Mouse (Mus musculus): ENCODE results near the gene Zg16.
A peak's percentile ranks its signal among the peaks of the same experiment; 100 is the strongest.

The Zg16 gene

GRCm38 (mm10) chr7:127073221-127073620 is 13.9 kb downstream of the Zg16 start:
- no peak for DNase-seq (ENCODE audit: extremely low spot score)

- no peak for DNase-seq (ENCODE audit: extremely low spot score)
These were observed 16.2 kb downstream of the Zg16 start for GRCm38 (mm10) chr7:127070871-127071413.

- no peak for DNase-seq (ENCODE audit: extremely low spot score)
These were observed 20.8 kb downstream of the Zg16 start for GRCm38 (mm10) chr7:127066317-127066716.

DNA sequence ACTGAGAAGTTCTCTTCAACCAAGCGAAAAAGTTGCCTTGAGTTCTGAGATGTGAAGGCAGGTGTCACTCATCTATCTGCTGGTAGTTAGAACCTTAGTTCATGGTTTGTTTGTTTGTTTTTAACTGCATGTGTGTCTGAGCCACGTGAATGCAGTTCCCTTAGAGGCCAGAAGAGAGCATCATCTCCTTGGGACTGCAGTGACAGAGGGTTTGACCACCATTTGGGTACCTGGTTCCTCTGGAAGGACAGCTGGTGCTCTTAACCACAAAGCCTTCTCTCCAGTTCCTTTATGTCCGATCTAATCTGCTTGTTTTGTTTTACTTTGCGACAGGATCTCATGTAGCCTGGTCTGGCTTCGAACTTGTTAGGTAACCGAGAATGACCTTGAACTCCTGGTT is 21.6 kb downstream of the Zg16 start:
- no peak for DNase-seq (ENCODE audit: extremely low spot score)

DNA sequence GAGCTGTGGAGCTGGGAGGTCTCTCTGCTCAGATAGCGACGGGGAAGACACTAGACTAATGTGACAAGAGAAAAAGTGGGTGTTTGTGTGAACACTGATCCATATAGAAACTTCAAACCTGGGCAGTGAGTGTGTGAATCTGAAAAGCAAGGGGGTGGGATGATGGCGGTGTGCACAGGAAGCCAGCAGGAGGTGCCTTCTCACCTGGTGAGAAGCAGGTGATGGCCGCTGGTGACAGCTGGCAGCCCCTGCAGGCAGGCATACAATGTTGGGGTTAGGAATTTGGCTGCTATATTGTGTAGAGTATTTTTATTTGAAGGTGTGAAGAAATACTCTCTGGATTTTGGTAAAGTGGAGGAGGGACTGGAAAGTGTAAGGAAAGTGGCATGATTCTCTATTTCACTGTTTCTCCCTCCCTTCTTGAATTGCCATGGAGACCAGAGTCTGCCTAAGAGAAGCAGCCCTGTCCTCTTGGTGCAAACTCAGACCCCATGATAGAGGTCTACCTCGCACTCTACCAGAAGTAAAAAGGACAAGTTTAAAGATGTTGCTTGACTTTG is 32.0 kb downstream of the Zg16 start:
- no peak for DNase-seq (ENCODE audit: extremely low spot score)

DNA sequence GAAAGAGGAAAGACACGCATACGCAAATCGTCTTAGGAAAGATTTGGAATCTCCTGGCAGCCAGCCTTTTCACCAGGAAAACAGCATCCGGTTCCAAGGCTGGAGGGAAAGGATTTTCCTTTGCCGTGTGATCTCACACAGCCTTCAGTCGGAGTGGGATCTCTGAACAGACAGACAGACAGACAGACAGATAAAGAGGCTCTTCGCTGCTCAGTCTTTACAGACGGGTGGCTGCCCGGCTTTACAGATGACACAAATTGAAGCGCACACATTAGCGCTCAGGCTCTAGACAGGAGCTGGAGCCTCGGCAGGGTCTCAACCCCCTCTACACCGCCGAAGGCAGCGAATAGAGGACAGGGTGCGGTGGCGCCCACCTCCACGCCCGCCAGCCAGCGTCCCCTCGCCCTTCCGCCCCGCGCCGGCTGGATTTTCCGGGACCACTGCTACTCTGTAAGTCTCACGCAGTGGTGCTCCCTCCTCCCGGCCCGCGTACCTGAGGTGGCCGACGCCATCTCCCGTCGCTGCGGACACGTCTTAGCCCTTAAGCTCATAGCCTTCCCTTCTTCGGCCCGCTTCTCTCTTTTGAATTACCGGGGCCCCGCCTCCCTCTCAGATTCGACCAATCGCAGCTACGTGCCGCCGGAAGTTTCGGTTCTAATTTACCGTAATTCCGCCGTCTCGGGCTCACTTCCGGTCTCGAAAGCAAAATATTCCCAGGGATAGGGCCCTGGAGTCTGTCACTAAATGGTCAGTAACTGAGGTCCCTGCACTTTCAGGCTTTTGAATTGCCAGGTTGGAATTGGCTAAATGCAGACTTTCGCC is 45.1 kb downstream of the Zg16 start, which contains the start of gene Kif22:
TSS of gene Kif22 (minus strand) at position 621 of the 822 bp plus-strand sequence.
- DNase-seq (ENCODE audit: extremely low spot score), result peak; percentile 87

GRCm38 (mm10) chr7:127031244-127031643 is 55.9 kb downstream of the Zg16 start:
- DNase-seq (ENCODE audit: extremely low spot score), result no peak

DNA sequence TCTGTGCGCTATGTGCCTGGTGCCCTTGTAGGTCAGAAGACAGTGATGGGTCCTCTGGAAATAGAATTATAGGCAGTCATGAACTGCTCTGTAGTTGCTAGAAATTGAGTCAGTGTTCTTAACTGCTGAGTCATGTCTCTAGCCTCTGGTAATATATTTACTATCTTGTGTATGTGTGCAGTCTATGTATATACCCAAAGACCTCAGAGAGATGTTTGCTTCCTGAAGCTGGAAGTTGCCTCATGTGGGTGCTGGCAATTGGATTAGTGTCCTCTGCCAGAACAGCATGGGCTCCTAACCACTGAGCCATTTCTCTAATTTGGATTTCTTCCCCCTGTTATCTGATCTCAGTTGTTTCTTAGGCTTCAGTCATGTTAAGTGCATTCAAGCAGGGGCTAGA is 57.0 kb downstream of the Zg16 start:
- DNase-seq (ENCODE audit: extremely low spot score), result no peak

- DNase-seq (ENCODE audit: extremely low spot score), result no peak
These were observed 59.2 kb downstream of the Zg16 start for GRCm38 (mm10) chr7:127027885-127028284.

DNA sequence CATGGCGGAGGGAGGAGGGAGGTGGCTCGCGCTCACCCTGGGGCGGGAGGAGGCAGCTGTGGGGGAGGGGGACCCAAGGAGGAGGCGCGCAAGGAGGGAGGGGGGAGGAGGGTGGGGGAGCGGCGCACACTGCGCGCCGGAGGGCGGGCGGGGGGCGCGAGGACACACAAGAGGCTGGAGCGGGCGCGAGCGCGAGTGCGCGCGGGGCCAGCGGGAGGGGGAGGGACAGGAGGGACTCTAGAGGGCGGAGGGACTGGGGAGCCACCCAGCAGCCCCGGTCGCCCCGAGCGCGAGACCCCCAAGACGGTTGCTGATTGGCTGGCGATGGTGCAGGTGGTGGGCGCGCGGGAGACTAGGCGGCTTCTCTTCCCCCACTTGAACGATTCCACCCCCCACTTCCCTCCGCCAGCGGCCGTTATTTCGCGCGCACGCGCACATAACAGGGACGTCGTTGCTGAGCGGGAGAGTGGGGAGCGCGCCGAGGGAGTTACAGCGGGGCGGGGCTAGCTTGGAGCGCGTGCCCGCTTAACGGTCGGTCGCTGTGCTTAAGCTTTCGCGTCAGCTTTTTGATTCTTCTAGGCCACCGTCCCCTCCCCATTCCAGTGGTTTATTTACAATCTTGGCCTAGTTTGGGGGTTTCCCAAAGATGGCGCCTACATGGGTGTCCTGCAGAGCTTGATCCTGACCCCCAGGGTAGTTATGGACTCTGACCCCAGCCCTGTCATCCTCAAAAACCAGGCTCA is 60.0 kb downstream of the Zg16 start, which contains the start of gene Maz:
TSS of gene Maz (minus strand) at position 54 of the 743 bp plus-strand sequence.
- peak; percentile 100 for DNase-seq (ENCODE audit: extremely low spot score)

GRCm38 (mm10) chr7:127026616-127026983 is 60.5 kb downstream of the Zg16 start:
- DNase-seq (ENCODE audit: extremely low spot score), result no peak

DNA sequence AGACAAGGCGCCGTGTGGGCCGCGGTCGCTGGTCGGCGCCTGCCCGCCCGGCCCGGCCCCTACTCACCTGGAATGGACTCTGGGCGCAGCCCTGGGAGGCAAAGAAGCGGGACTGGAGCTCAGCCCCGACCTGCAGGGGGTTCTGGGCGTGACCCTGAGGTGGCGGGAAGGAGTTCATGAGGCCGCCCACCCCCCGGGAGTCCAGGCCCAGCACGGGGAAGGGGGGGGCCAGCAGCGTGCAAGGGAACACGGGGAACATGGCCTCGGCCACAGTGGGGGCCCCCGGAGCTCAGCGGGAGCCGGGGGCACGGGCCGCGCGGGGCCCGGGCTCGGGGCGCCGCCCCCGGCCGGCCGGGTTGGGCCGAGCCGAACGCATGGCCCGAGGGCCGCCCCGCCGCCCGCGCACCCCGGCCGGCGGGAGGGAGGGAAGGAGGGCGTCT is 60.9 kb downstream of the Zg16 start:
- DNase-seq (ENCODE audit: extremely low spot score), result peak; percentile 83

- DNase-seq (ENCODE audit: extremely low spot score), result peak; percentile 51
These were observed 61.5 kb downstream of the Zg16 start for GRCm38 (mm10) chr7:127025556-127026160.

GRCm38 (mm10) chr7:127024755-127025555 is 62.2 kb downstream of the Zg16 start:
- DNase-seq (ENCODE audit: extremely low spot score), result peak; percentile 77

DNA sequence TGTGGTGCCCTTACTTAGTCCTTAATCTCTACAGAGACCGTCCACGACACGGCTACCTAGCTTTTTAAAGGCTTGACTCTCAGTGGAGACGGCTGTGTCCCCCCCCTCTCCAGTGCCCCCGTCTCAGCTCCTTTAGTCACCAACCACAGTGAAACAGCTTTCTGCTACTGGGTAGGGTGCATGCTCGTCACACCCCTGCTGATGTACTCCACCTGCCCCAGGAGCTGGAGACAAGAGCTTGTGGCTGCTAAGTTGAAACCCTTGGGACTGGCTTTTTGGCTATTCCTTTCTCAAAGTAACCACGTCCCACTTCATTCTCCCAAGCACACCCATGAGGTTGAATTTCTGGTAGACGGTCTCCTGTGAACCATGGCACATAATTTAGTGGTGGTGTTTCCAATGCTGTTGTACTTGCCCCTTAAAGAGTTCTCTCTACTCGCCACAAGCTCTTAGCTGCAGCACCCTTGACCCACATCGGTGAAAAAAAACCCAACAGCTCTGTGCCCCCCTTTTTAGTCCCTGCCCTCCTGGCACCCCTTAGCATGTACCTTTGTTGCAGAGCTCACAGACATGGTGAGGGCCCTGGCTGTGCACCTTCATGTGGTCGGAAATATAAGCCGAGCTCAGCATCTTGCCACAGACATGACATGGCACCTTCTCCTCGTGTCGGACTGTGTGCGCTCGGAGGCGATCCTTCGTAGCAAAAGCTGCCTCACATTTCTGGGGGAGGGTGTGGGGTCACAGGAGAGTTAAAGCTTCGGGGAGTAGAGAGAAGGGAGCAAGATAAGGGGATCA is 63.0 kb downstream of the Zg16 start:
- no peak for DNase-seq (ENCODE audit: extremely low spot score)

DNA sequence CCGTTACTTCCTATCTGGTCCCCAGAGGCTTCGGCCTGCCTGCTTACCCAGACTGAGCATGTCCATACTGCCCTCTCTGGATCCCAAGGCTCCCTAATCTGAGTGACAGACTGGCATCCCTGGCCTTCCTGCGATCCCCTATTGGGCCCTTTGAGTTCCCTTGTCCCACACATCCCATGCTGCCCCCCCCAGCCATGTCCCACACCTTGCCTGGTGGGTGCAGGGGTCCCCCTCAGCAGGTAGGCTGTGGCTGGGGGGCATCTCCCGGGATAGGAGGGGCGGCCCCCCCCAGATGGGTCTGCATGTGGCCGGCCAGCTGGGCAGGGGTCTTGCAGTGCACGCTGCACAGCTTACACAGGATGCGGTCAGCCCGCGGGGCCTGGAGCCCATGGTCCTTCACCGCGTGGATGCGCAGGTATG is 63.8 kb downstream of the Zg16 start:
- peak; percentile 19 for DNase-seq (ENCODE audit: extremely low spot score)

- DNase-seq (ENCODE audit: extremely low spot score), result no peak
These were observed 64.4 kb downstream of the Zg16 start for GRCm38 (mm10) chr7:127022528-127023271.

DNA sequence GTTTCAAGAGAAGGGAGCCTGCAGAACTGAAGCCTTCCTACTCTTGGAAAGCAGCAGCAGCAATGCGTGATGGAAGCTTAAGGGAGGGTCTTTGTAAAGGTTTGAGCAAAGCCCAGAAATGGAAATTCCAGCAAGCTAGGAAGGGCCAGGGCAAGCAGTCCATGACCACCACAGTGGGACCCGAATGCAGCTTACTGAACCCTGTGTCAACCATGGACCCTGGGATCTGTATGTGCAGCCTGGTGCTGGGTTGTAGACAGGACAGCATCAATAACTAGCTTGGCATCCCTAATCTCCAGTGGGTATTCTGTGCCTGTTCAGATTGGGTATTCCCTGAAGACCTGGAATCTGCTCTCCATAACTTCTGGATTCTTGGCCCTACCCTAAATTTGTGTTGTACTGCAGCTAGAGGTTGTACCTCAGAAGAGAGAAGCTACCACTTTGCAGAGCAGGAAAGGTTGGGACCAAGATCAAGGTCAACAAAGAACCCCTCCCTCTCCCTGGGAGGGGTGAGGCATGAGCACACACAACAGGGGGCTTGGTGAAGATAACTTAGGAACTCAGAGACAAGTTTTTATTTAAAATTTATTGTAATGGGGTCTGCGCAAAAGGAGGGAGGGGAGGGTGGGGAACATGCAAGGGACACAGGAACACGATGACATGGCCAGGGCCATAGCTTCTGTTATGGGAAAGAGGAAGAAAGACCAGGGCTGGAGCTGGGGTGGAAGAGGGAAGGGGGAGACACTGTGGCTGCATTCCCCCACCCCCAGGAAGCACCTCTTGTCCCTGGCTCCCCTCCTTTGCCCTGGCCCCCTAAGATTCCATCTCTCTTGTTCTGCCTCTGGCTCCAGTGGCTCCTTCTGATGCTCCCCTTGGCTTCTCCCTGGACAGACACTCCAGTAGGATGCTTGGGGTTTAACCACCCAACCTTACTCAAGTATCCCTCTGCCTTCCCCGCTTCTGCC is 65.3 kb downstream of the Zg16 start:
- no peak for DNase-seq (ENCODE audit: extremely low spot score)
